Mouse (Mus musculus): ENCODE data around the gene Fndc11. TPM values are rescaled to one million over a fixed set of nuclear protein-coding genes. Genes with fewer than 3 reads are reported as not detected.

The Fndc11 gene
- total and polyA plus RNA-seq, 3 experiments: not detected

- H3K4me3 ChIP-seq (ENCODE audit: control insufficient read depth in 1 of 2, insufficient read depth in 1 of 2, low read depth in 2 of 2, low read length in 2 of 2): no peak overlapping the region
- no peak overlapping the region for H3K9ac ChIP-seq (ENCODE audit: control insufficient read depth, low read depth, low read length, poor library complexity, severe bottlenecking)
- no peaks in the 10 kb centered on the region for H3K27me3 ChIP-seq (ENCODE audit: control insufficient read depth in 1 of 2, insufficient read depth in 2 of 2, low read length in 2 of 2)
- H3K79me2 ChIP-seq (ENCODE audit: control insufficient read depth, insufficient read depth, low read length, poor library complexity): peaks cover 7% of the 10 kb centered on the region; the same call in 1 of the 2 replicates
- TF ChIP-seq POLR2AphosphoS5 (IDR thresholded peaks at IDR 0.05; ENCODE audit: borderline replicate concordance, low read depth, low read length): no peak
- TF ChIP-seq UBTF (IDR thresholded peaks at IDR 0.05; ENCODE audit: borderline replicate concordance, insufficient read depth, low read depth, low read length): no peak
- no peak for TF ChIP-seq RCOR1 (IDR thresholded peaks at IDR 0.05; ENCODE audit: low read depth, low read length)
- no peaks in the 10 kb centered on the region for H3K9me3 ChIP-seq (replicated peaks; ENCODE audit: insufficient read depth, low read length)
- no peak overlapping the region for H3K27ac ChIP-seq (ENCODE audit: control insufficient read depth, low read depth, low read length)
- H3K36me3 ChIP-seq (ENCODE audit: control insufficient read depth in 1 of 2, insufficient read depth in 2 of 2, low read length in 2 of 2): peaks cover 0 to 10% of the 10 kb centered on the region in 2 experiments; a peak in 2 of 4 replicates
- H3K4me1 ChIP-seq (ENCODE audit: control insufficient read depth in 1 of 2, insufficient read depth in 2 of 2, low read length in 2 of 2): peaks cover 0 to 11% of the 10 kb centered on the region in 2 experiments; a peak in 2 of 4 replicates
- no peak for DNase-seq (ENCODE audit: low read depth, low spot score)
Measured at GRCm38 (mm10) chr2:181238861-181239260, 19.0 kb downstream of the Fndc11 start.

GRCm38 (mm10) chr2:181239261-181239660 lies 19.4 kb downstream of the Fndc11 start:
- Histone ChIP-seq H3K27me3 (ENCODE audit: control insufficient read depth in 1 of 2, insufficient read depth in 2 of 2, low read length in 2 of 2) (no peaks in the 10 kb centered on the region), H3K27ac (ENCODE audit: control insufficient read depth, low read depth, low read length) (no peak overlapping the region), H3K79me2 (ENCODE audit: control insufficient read depth, insufficient read depth, low read length, poor library complexity) (peaks cover 7% of the 10 kb centered on the region; the same call in 1 of the 2 replicates), H3K4me3 (ENCODE audit: control insufficient read depth in 1 of 2, insufficient read depth in 1 of 2, low read depth in 2 of 2, low read length in 2 of 2) (no peak overlapping the region), H3K36me3 (ENCODE audit: control insufficient read depth in 1 of 2, insufficient read depth in 2 of 2, low read length in 2 of 2) (peaks cover 0 to 11% of the 10 kb centered on the region in 2 experiments; a peak in 2 of 4 replicates), H3K4me1 (ENCODE audit: control insufficient read depth in 1 of 2, insufficient read depth in 2 of 2, low read length in 2 of 2) (peaks cover 0 to 12% of the 10 kb centered on the region in 2 experiments; a peak in 3 of 4 replicates), H3K9ac (ENCODE audit: control insufficient read depth, low read depth, low read length, poor library complexity, severe bottlenecking) (no peak overlapping the region), H3K9me3 (replicated peaks; ENCODE audit: insufficient read depth, low read length) (no peaks in the 10 kb centered on the region)
- no peak for DNase-seq (ENCODE audit: low read depth, low spot score)
- TF ChIP-seq ZMIZ1 (IDR thresholded peaks at IDR 0.05; ENCODE audit: low read depth, low read length) (no peak), E2F4 (IDR thresholded peaks at IDR 0.05; ENCODE audit: borderline replicate concordance, low read depth, low read length) (no peak), MXI1 (IDR thresholded peaks at IDR 0.05; ENCODE audit: low read depth, low read length) (no peak), SMC3 (IDR thresholded peaks at IDR 0.05; ENCODE audit: low read depth, low read length) (no peak), MAZ (IDR thresholded peaks at IDR 0.05; ENCODE audit: low read depth, low read length) (no peak), TBP (IDR thresholded peaks at IDR 0.05; ENCODE audit: low read depth, low read length) (no peak), RAD21 (IDR thresholded peaks at IDR 0.05; ENCODE audit: low read depth, low read length) (no peak)

- Histone ChIP-seq H3K4me1 (ENCODE audit: control insufficient read depth in 1 of 2, insufficient read depth in 2 of 2, low read length in 2 of 2) (peaks cover 2 to 15% of the 10 kb centered on the region in 2 experiments), H3K27ac (ENCODE audit: control insufficient read depth, low read depth, low read length) (no peak overlapping the region), H3K27me3 (ENCODE audit: control insufficient read depth in 1 of 2, insufficient read depth in 2 of 2, low read length in 2 of 2) (no peaks in the 10 kb centered on the region), H3K4me3 (ENCODE audit: control insufficient read depth in 1 of 2, insufficient read depth in 1 of 2, low read depth in 2 of 2, low read length in 2 of 2) (peak overlapping the region; percentile 98 to 100), H3K36me3 (ENCODE audit: control insufficient read depth in 1 of 2, insufficient read depth in 2 of 2, low read length in 2 of 2) (peaks cover 0 to 17% of the 10 kb centered on the region in 2 experiments; a peak in 2 of 4 replicates), H3K9me3 (replicated peaks; ENCODE audit: insufficient read depth, low read length) (no peaks in the 10 kb centered on the region), H3K9ac (ENCODE audit: control insufficient read depth, low read depth, low read length, poor library complexity, severe bottlenecking) (peak overlapping the region; percentile 94), H3K79me2 (ENCODE audit: control insufficient read depth, insufficient read depth, low read length, poor library complexity) (peaks cover 7% of the 10 kb centered on the region; the same call in 1 of the 2 replicates)
- DNase-seq (ENCODE audit: low read depth, low spot score): no peak
- TF ChIP-seq ELF1 (IDR thresholded peaks at IDR 0.05; ENCODE audit: low read depth, low read length): no peak
- no peak for TF ChIP-seq NELFE (IDR thresholded peaks at IDR 0.05; ENCODE audit: low read depth, low read length)
- no peak for TF ChIP-seq TBP (IDR thresholded peaks at IDR 0.05; ENCODE audit: low read depth, low read length)
- no peak for TF ChIP-seq CTCF (IDR thresholded peaks at IDR 0.05 in 2 of 3, conservative IDR thresholded peaks at IDR 0.05 in 1 of 3; ENCODE audit: control insufficient read depth in 1 of 3, insufficient read depth in 1 of 3, low read depth in 2 of 3, low read length in 3 of 3, poor library complexity in 1 of 3, severe bottlenecking in 1 of 3)
- TF ChIP-seq HCFC1 (IDR thresholded peaks at IDR 0.05; ENCODE audit: low read depth, low read length): no peak
- no peak for TF ChIP-seq EP300 (IDR thresholded peaks at IDR 0.05; ENCODE audit: low read depth in 1 of 2, low read length in 2 of 2)
- TF ChIP-seq GABPA (IDR thresholded peaks at IDR 0.05; ENCODE audit: low read depth, low read length): no peak
- TF ChIP-seq TCF12 (IDR thresholded peaks at IDR 0.05; ENCODE audit: low read depth, low read length): no peak
- no peak for TF ChIP-seq MEF2A (IDR thresholded peaks at IDR 0.05; ENCODE audit: extremely low read depth, insufficient replicate concordance, low read depth, low read length, poor library complexity, severe bottlenecking)
- no peak for TF ChIP-seq ETS1 (IDR thresholded peaks at IDR 0.05; ENCODE audit: low read depth, low read length)
Measured at GRCm38 (mm10) chr2:181240806-181241440, 21.1 kb downstream of the Fndc11 start.

Data from MEL (cell line).